Mouse (Mus musculus) gastrocnemius, adult 8-10 months (tissue): ENCODE measurements at regions not wholly inside any gene's neighbourhood (a gene's known extent, or its start where the extent isn't known, plus 50 kb on each side); places are given as distances from the start of the nearest gene placed in this dataset.
A peak's percentile ranks its signal among the peaks of the same experiment; 100 is the strongest.

Experiments used
- DNase-seq, 2 experiments: peaks; one replicate each; pipeline ENCODE4 v3.0.0; 2022; ENCODE audit warnings: low spot score in 2 of 2

- peak in 1 of 2 experiments; percentile 38 for DNase-seq
Measured at GRCm38 (mm10) chr5:112012505-112013164, 239.7 kb downstream of the Cryba4 start.

DNA sequence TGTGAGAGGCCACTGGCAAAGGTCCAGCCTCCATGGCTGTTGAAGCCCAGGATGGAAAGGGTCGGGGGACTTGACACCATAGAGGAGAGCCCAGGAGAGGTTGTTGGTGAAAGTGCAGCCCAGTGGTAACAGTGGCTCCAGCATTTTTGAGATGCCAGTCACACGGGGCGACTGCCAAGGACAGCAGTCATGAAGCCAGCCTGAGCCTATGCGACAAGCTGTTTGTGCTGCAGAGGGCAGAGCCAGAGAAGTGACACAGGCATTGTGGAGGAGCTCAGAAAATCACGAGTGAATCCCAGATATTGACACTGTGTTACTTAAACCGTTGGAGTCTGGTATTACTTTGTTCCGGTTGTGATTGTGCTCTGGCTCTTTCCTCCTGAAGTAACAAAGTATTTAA lies 233.4 kb downstream of the Cryba4 start:
- DNase-seq, result no peak

DNA sequence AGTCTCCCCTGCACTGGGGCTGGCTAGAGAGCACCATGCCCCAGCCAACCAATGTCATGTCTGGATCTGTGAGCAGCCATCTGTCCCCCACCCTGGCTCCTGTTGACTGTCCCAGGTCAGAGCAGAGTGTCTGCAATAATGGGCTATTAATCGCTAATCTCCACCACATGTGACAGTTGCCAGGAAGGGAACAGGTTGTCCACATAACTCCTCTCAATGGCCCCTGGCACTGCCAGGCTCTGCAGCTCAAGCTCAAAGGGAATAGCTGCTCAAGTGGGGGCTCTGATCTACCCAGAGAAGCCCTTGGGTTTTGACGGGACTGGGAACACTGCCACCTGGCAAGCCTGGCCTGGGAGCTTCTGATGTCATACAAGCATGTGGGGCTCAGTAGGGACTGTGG lies 231.4 kb downstream of the Cryba4 start:
- no peak for DNase-seq

DNA sequence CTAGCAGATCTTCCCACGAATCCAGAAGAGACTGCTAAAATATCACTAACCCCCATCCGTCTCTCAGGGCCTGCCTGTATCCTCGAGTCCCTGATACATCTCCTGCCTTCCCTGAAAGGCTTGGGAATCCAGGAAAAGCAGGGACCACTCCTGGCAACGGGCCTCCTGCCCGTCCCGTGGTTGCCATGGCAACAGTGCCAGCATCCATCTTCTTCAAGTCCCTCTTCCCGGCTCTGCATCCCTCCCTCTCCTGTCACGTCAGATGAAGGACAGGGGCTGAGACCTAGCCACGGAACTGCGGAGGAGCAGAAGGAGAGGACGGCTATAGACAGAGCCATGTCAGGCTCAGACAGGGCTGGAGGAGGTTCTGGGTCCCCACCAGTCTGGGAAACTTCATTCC lies 222.4 kb downstream of the Cryba4 start:
- DNase-seq, result no peak

- no peak for DNase-seq
Measured at GRCm38 (mm10) chr5:112032036-112032435, 220.3 kb downstream of the Cryba4 start.

DNA sequence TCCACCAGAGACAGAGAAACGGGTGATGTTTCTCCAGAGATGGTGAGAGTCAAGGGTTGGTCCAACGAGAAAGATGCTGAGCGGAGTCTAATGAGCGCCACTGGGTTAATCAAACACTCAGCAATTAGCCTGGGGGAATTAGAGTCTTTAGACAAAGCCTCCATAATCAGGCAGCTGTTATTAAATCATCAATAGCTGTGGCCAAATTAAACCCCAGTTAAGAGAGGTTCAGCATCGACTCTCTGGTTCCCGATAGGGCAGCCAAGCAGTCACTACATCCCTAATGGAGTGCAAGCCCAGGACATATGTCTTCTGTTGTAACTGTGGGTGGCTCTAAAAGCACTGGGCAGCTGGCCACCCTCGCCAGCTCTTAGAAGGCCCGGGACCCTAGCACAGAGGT lies 216.9 kb downstream of the Cryba4 start:
- no peak for DNase-seq

- no peak for DNase-seq
Measured at GRCm38 (mm10) chr5:112037080-112037479, 215.2 kb downstream of the Cryba4 start.

- no peak for DNase-seq
Measured at GRCm38 (mm10) chr5:112039645-112040372, 212.5 kb downstream of the Cryba4 start.

DNA sequence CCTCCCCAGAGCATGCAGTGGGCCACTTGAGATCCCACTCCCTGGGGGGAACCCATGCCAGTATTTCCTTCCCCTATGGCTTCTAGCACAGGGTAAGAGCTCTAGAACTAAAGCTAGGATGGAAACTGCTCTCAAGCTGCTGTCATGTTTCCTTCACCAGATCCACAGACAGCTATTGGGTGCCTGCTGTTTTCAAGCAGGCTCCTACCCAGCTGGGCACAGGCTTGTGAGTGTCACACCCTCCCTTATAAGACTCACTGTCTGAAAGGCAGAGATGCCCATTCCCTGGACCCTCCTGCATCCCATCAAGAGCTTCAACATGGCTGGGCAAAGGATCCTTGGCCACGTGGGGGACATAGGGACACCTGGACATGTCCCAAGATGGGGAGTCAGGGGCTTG lies 211.6 kb downstream of the Cryba4 start:
- no peak for DNase-seq

GRCm38 (mm10) chr5:112041285-112041684 lies 211.0 kb downstream of the Cryba4 start:
- no peak for DNase-seq

DNA sequence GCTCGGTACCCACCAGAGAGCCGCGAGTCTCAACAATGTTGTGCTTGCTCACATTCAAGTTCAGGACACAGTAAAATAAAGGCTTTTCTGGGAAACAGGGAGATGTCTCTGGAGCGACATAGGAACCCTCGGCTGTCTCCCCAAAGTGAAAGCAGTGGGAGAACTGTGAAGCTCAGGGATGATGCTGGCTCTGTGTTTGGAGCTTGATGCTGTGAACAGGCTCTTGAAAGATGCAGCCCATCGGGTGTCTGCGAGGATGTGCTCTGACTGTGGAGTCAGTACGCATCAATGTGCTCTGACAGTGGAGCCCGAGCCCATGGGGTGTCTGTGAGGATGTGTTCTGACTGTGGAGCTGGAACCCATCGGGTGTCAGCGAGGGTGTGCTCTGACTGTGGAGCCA lies 210.1 kb downstream of the Cryba4 start:
- DNase-seq, result no peak

DNA sequence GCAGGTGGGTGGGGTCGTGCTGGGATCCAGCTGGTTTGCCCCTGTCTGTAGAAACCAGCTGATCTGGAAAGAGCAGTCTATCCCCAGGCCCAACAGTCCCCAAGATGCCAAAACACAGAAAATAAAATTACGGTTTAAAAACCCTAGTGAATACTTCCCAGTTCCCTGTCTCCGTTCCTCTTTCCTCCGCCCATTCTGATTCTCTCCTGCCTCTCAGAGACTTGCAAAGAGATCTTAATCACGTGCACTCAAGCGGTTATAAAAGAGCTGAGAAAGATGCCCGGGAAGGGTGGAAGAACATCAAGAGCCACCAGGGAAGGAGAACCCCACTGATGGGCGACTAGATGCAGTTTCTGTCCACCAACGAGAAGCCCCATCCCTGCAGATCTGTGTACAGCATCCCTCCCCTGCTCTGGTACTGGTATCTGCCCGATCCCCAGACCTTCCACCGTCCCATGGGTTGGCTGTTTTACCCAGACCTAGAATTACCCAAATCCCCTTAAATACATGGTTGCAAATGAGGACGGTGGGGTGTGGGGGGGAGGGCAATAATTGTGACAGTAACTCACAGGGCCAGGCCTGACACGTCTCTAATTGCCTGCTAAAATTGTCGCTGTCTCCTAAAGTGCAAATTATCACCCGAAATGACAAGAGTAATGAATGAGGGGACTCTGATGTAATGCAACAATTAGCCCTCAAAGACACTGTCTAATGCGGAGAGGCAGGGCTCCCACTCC lies 202.1 kb downstream of the Cryba4 start:
- DNase-seq, result no peak

DNA sequence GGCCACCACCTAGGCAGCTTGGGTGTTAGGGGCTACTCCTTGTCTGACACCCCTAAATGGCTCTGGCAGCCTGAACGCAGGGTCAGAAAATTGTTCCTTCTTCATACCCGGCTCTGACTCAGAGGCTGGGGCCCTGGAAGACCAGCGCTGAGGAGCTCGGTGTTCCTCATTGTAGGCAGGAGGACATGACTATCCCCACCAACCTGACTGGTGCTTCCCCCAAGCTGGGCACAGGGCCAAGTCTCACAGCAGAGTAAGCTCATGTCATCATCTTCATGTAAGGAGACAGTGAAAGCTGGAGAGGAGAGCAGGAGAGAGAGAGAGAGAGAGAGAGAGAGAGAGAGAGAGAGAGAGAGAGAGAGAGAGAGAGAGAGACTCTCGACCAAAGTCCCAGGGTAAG lies 201.4 kb downstream of the Cryba4 start:
- DNase-seq, result no peak

GRCm38 (mm10) chr5:112051786-112052185 lies 200.5 kb downstream of the Cryba4 start:
- no peak for DNase-seq

GRCm38 (mm10) chr5:112053600-112054155 lies 198.6 kb downstream of the Cryba4 start:
- DNase-seq, result no peak

DNA sequence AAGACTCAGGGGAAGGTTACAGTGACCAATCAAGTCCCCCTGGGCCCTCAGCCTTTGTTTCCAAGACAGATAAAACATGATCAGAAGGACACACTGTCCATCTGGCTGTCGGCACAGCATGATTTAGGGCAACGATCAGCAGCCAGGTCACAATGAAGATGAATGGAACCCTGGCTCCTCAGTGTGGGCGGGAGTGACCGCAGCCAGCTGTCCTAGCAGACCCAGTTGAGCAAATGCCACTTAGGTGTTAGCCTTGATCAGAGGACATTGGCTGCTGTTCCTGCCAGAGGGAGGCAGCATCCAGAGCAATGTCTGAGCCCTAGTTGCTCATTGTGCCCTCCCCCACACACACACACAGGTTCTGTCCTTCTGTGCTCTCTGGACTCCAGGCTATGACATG lies 197.3 kb downstream of the Cryba4 start:
- no peak for DNase-seq

DNA sequence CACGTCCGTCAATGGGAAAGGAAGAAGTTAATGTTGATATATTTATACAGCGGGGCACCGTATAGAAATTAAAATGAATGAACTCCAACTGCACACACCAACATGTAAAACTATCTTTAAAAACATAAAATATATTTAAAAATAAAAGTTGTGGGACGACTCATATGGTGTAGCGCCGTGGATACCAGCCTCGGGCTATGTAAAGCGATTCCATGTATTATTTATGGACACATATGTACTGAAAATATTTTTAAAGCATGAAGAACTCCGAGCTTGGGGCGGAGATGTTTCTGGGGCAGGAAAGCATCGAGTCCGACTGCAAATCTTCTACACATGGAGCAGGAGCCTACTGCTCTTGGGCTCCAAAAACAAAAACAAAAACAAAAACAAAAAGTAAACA lies 182.4 kb downstream of the Cryba4 start:
- DNase-seq, result no peak

DNA sequence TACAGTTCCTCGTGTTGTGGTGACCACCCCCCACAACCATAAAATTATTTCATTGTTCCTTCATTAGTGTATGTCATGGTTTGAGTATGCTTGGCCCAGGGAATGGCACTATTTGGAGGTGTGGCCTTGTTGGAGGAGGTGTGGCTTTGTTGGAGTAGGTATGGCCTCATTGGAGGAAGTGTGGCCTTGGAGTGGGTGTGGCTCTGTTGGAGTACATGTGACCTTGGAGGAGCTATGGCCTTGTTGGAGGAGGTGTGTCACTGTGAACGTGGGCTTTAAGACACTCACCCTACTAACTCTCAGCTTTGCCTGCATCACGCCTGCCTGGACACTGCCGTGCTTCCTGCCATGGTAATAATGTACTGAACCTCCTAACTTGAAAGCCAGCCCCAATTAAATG lies 179.9 kb downstream of the Cryba4 start:
- DNase-seq, result no peak

DNA sequence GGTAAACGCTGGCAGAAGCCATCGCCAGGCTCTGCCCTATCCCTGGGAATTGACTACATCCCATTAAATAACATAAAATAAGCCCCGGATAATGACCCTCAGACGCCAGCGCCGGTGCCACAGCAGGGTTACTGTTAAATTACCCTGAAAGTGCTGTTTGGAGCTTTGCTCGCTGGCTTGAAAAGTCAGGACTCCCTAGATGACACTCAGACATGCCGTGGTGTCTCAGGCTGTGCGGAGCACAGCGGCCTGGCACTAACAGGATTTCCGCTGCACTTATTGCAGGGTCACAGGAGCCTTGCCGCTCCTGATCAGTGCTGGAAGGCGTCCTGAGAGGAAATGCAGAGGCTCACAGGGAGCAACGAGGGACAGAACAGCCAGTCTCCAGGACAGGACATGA lies 175.2 kb downstream of the Cryba4 start:
- DNase-seq, result no peak

GRCm38 (mm10) chr5:112077840-112078600 lies 174.3 kb downstream of the Cryba4 start:
- DNase-seq, result no peak

GRCm38 (mm10) chr5:112081006-112081405 lies 171.3 kb downstream of the Cryba4 start:
- DNase-seq, result no peak
